Mouse (Mus musculus) embryonic facial prominence, embryonic 15.5 days (tissue): Measurements from ENCODE around the gene Cenps. TPM values are rescaled to one million over a fixed set of nuclear protein-coding genes. Genes with fewer than 3 reads are reported as not detected.
"Not testable (repeated sequence)": the region's sequence is repeated elsewhere in the genome, so short reads cannot be mapped to it uniquely, and the experiment has no call there.

Experiments
- ATAC-seq: fragments of 200-750 bp; cut with Nextera tagmentation; 2 replicates; pipeline ENCODE4 v1.8.0; 2017; ENCODE audit warnings: low read depth, moderate TSS enrichment; ENCODE audit not compliant: insufficient number of reproducible peaks, low FRiP score, low TSS enrichment
- H3K27ac ChIP-seq: fragments of 300-500 bp; sonication (generic); replicated peaks from 2 replicates; pipeline ENCODE4 v1.5.1; 2015; ENCODE audit warnings: mild to moderate bottlenecking, inconsistent platforms
- H3K27me3 ChIP-seq: fragments of 300-500 bp; sonication (generic); 2 replicates; pipeline ENCODE4 v1.6.1; 2015; ENCODE audit warnings: inconsistent platforms
- H3K36me3 ChIP-seq: fragments of 300-500 bp; sonication (generic); 2 replicates; pipeline ENCODE4 v1.6.1; 2015; ENCODE audit warnings: mild to moderate bottlenecking, inconsistent platforms
- H3K4me1 ChIP-seq: fragments of 300-500 bp; sonication (generic); 2 replicates; pipeline ENCODE4 v1.6.1; 2015; ENCODE audit warnings: inconsistent platforms
- H3K4me2 ChIP-seq: fragments of 300-500 bp; sonication (generic); replicated peaks from 2 replicates; pipeline ENCODE4 v1.6.1; 2015; ENCODE audit warnings: mild to moderate bottlenecking, inconsistent platforms
- H3K4me3 ChIP-seq: fragments of 300-500 bp; sonication (generic); replicated peaks from 2 replicates; pipeline ENCODE4 v1.5.1; 2015; ENCODE audit warnings: mild to moderate bottlenecking, inconsistent platforms
- H3K9ac ChIP-seq: fragments of 300-500 bp; sonication (generic); 2 replicates; pipeline ENCODE4 v1.6.1; 2015; ENCODE audit warnings: inconsistent platforms
- H3K9me3 ChIP-seq: fragments of 300-500 bp; sonication (generic); replicated peaks from 2 replicates; pipeline ENCODE4 v1.6.1; 2016; ENCODE audit warnings: inconsistent platforms
- WGBS: fragments of 180-500 bp; shearing (Covaris S2); methylation state at CpG from one replicate; pipeline ENCODE4 v1.1.7; 2015; 5-methylcytosine and 5-hydroxymethylcytosine counted together
- polyA plus RNA-seq: library from polyadenylated mRNA; unstranded; fragments of >200 nt; fragmentation: Nextera tagmentation; extraction: Ambion mirVana; gene quantifications from 2 replicates; pipeline ENCODE4 v1.2.1, GENCODE M21; 2015

Gene Cenps
- polyA plus RNA-seq, 1 experiment from 2014 or later: 28.5 TPM

- Histone ChIP-seq H3K4me1 (peaks cover 16% of the 10 kb centered on the region), H3K27ac (no peak within 1 kb of the TSS), H3K9ac (peak within 1 kb of the TSS; percentile 68), H3K27me3 (no peaks in the 10 kb centered on the region), H3K4me3 (peak within 1 kb of the TSS; percentile 73), H3K9me3 (no peaks in the 10 kb centered on the region), H3K4me2 (peak within 1 kb of the TSS; percentile 90), H3K36me3 (peaks cover 24% of the 10 kb centered on the region)
- ATAC-seq: peak; percentile 86
- WGBS: under 1% methylated on average over 35 of the region's 35 CpGs
Measured at GRCm38 (mm10) chr4:149103875-149104561, 33.4 kb downstream of the Cenps start, which contains the start of gene Dffa. TSS of gene Dffa (plus strand) at chr4:149104146.

GRCm38 (mm10) chr4:149101456-149101855 is 36.0 kb downstream of the Cenps start:
- H3K9ac ChIP-seq: no peak overlapping the region
- no peaks in the 10 kb centered on the region for H3K9me3 ChIP-seq
- no peak for ATAC-seq
- H3K36me3 ChIP-seq: peaks cover 4% of the 10 kb centered on the region; the same call in 1 of the 2 replicates
- no peaks in the 10 kb centered on the region for H3K27me3 ChIP-seq
- H3K27ac ChIP-seq: no peak overlapping the region
- peaks cover 30% of the 10 kb centered on the region for H3K4me1 ChIP-seq
- H3K4me3 ChIP-seq: no peak overlapping the region
- H3K4me2 ChIP-seq: no peak overlapping the region
- WGBS: 73% methylated on average over 3 of the region's 3 CpGs

GRCm38 (mm10) chr4:149100449-149100848 is 37.0 kb downstream of the Cenps start:
- H3K4me2 ChIP-seq, H3K36me3 ChIP-seq, H3K9ac ChIP-seq, ATAC-seq, H3K9me3 ChIP-seq, H3K27me3 ChIP-seq, H3K27ac ChIP-seq, H3K4me3 ChIP-seq: not testable (repeated sequence)
- WGBS: 86% methylated on average over 12 of the region's 12 CpGs
- H3K4me1 ChIP-seq: peaks cover 29% of the 10 kb centered on the region

DNA sequence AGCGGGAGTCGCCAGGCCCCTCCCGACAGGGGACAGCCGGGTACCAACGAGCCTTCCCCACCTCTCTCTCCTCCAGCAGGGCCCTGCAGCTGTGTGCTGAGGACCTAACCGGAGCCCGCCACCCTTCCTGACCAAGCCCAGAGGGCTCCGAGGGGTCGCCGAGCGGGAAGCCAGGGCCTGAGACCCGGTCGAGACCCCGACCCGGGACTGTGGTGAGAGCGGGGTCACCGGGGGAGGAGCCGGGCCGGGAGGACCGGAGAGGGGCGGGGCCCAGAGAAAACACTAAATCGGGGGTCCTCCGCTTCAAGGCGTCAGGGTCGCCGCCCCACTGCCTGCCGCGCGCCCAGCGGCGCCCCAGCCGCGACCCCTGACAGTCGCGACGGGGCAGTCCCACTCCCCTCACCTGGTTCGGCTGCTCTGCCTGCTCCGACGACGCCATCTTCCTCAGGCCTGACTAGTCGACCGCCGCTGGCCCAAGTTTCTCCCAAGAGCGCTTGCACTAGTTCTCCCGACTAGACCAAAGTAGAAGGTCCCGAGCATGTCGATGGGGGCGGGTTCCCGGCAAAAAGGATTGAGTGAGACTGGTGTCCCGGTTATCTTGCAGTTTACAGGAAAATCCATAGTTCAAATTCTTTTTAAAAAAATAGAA is 37.9 kb downstream of the Cenps start, which contains the start of gene Pex14:
TSS of gene Pex14 (minus strand) at position 508 of the 649 bp plus-strand sequence.
- peak; percentile 79 for ATAC-seq
- Histone ChIP-seq H3K9ac (peak within 1 kb of the TSS; percentile 90), H3K4me2 (peak within 1 kb of the TSS; percentile 92), H3K27ac (no peak within 1 kb of the TSS; the same call in 1 of the 2 replicates), H3K27me3 (no peaks in the 10 kb centered on the region), H3K36me3 (no peaks in the 10 kb centered on the region), H3K9me3 (no peaks in the 10 kb centered on the region), H3K4me3 (peak within 1 kb of the TSS; percentile 99), H3K4me1 (peaks cover 20% of the 10 kb centered on the region)
- 0% methylated on average over 50 of the region's 50 CpGs for WGBS

- H3K4me3 ChIP-seq: peak overlapping the region; percentile 99
- H3K9ac ChIP-seq: peak overlapping the region; percentile 90
- no peaks in the 10 kb centered on the region; the same call in 1 of the 2 replicates for H3K36me3 ChIP-seq
- H3K4me2 ChIP-seq: peak overlapping the region; percentile 92
- H3K27me3 ChIP-seq: no peaks in the 10 kb centered on the region
- H3K27ac ChIP-seq: no peak overlapping the region
- no peak for ATAC-seq
- peaks cover 16% of the 10 kb centered on the region for H3K4me1 ChIP-seq
- H3K9me3 ChIP-seq: no peaks in the 10 kb centered on the region
- WGBS: 16% methylated on average over 11 of the region's 11 CpGs
Measured at GRCm38 (mm10) chr4:149098571-149098970, 38.9 kb downstream of the Cenps start.

DNA sequence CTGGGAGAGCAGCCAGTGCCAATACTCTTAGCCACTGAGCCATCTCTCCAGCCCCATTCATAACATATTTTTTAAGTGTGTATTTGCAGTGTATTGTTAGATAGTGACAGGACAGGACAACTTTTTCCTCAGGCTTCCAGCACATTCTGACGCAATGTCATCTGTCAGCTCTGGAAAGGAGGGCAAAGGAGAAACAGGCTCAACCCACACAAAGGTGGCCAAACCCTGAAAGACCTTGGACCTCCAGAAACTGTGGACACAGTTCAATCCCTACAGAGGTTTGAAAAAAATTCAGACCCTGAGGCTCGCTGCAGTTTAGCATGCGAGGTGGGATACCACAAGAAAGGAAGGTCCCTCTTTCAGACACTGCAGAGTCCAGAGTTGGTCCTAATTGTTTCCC is 39.5 kb downstream of the Cenps start:
- H3K4me3 ChIP-seq: peak overlapping the region; percentile 99

DNA sequence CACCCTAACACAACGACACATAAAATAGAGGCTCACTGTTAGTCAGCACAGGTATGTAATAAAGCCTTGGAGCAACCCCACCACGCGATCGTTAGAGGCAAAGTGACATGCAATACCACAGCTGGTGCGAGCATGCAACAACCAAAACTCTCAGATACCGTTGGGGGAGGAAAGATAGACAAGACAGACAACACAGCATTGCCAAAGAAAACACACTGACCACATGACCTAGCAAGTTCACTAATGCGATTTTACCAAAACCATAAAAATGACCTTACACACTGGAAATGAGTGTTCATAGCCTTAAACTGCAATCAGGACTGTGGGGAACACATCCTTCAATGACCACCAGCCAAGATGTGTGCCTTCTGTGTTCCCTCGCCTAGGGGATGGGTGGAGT is 46.1 kb downstream of the Cenps start:
- no peaks in the 10 kb centered on the region for H3K27me3 ChIP-seq
- no peaks in the 10 kb centered on the region for H3K9me3 ChIP-seq
- no peak for ATAC-seq
- no peak overlapping the region for H3K9ac ChIP-seq
- H3K4me3 ChIP-seq: no peak overlapping the region
- H3K4me2 ChIP-seq: no peak overlapping the region
- 79% methylated on average over 8 of the region's 8 CpGs for WGBS
- no peak overlapping the region for H3K27ac ChIP-seq
- H3K36me3 ChIP-seq: peaks cover 12% of the 10 kb centered on the region; the same call in 1 of the 2 replicates
- H3K4me1 ChIP-seq: 0 out of 2 replicates have a peak, but pooled peaks cover 2% of the 10 kb centered on the region

More for the DNA sequence above, 39.5 kb downstream of the Cenps start:
- Histone ChIP-seq H3K4me2 (peak overlapping the region; percentile 92), H3K27me3 (no peaks in the 10 kb centered on the region), H3K4me1 (peaks cover 16% of the 10 kb centered on the region), H3K9me3 (no peaks in the 10 kb centered on the region), H3K36me3 (peaks cover 3% of the 10 kb centered on the region; the same call in 1 of the 2 replicates), H3K27ac (no peak overlapping the region), H3K9ac (no peak overlapping the region)
- WGBS: 66% methylated on average over 3 of the region's 3 CpGs
- no peak for ATAC-seq

- WGBS: 78% methylated on average over 5 of the region's 5 CpGs
- Histone ChIP-seq H3K9ac (no peak overlapping the region), H3K36me3 (0 out of 2 replicates have a peak, but pooled peaks cover 3% of the 10 kb centered on the region), H3K27ac (no peak overlapping the region), H3K4me3 (no peak overlapping the region), H3K4me2 (no peak overlapping the region), H3K4me1 (peaks cover 11% of the 10 kb centered on the region), H3K27me3 (no peaks in the 10 kb centered on the region), H3K9me3 (no peaks in the 10 kb centered on the region)
- no peak for ATAC-seq
Measured at GRCm38 (mm10) chr4:149085381-149085780, 52.0 kb downstream of the Cenps start.

DNA sequence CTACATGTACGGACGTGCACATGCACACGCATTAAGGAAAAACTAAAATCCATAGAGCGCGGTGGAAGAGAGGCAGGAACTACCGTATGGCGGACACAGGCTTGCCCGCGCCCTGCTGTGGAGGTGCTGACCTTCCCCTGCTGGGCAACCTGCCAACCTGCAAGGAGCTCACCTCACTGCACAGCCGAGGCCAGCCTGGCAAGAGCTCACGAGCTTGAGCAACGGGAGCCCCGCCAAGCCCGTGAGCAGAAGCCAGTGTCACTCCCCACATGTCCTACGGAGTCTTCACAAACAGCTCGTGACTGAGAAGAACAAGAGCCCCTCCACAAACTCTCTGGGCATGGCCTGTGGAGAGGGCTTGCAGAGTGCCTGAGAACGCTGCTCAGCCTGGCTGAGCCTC is 55.9 kb downstream of the Cenps start:
- Histone ChIP-seq H3K9ac (no peak overlapping the region), H3K4me1 (peaks cover 10% of the 10 kb centered on the region), H3K27ac (no peak overlapping the region), H3K4me3 (no peak overlapping the region), H3K9me3 (no peaks in the 10 kb centered on the region), H3K36me3 (0 out of 2 replicates have a peak, but pooled peaks cover 3% of the 10 kb centered on the region), H3K27me3 (no peaks in the 10 kb centered on the region), H3K4me2 (no peak overlapping the region)
- ATAC-seq: no peak
- WGBS: 65% methylated on average over 17 of the region's 17 CpGs

DNA sequence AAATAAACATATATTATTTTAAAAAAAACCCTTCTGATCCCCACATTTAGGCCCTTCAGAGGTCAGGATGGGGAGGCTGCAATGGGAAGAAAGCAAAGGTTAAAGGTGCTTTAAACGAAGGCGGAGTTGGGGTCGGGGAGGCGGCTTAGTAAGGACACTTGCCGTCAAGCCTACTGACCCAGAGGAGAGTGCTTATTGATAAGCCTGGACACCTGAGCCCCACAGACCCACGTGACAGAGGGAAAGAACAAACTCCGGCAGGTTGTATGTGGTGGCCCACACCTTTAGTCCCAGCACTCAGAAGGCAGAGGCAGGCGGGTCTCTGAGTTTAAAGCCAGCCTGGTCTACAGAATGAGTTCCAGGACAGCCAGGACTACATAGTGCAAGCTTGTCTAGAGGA is 57.3 kb downstream of the Cenps start:
- H3K9ac ChIP-seq: no peak overlapping the region
- H3K4me3 ChIP-seq: no peak overlapping the region
- no peak overlapping the region for H3K27ac ChIP-seq
- no peak for ATAC-seq
- WGBS: 93% methylated on average over 8 of the region's 8 CpGs
- no peaks in the 10 kb centered on the region for H3K9me3 ChIP-seq
- no peak overlapping the region for H3K4me2 ChIP-seq
- H3K36me3 ChIP-seq: 0 out of 2 replicates have a peak, but pooled peaks cover 3% of the 10 kb centered on the region
- H3K4me1 ChIP-seq: peaks cover 20% of the 10 kb centered on the region
- H3K27me3 ChIP-seq: no peaks in the 10 kb centered on the region

- Histone ChIP-seq H3K9ac (no peak overlapping the region), H3K27ac (no peak overlapping the region), H3K4me2 (no peak overlapping the region), H3K27me3 (no peaks in the 10 kb centered on the region), H3K9me3 (no peaks in the 10 kb centered on the region), H3K36me3 (0 out of 2 replicates have a peak, but pooled peaks cover 3% of the 10 kb centered on the region), H3K4me3 (no peak overlapping the region), H3K4me1 (peaks cover 20% of the 10 kb centered on the region)
- ATAC-seq: no peak
- WGBS: 78% methylated on average over 6 of the region's 6 CpGs
Measured at GRCm38 (mm10) chr4:149079629-149080028, 57.8 kb downstream of the Cenps start.
